Mouse (Mus musculus) hindlimb bud, embryonic 11.5 days (tissue): ENCODE measurements at regions not wholly inside any gene's neighbourhood (a gene's known extent, or its start where the extent isn't known, plus 50 kb on each side); places are given as distances from the start of the nearest gene placed in this dataset.

Experiments used
- DNase-seq: peaks from one replicate; pipeline ENCODE4 v3.0.0-alpha.2; 2012; ENCODE audit warnings: low read depth, low spot score; ENCODE audit errors: extremely low spot score

GRCm38 (mm10) chr1:183702888-183703287 is 284.9 kb downstream of the Hhipl2 start:
- DNase-seq: no peak

- DNase-seq: no peak
Observed at GRCm38 (mm10) chr1:183712895-183713294, 294.9 kb downstream of the Hhipl2 start.

GRCm38 (mm10) chr1:183717060-183717459 is 296.0 kb upstream of the Dusp10 start:
- DNase-seq: no peak

- DNase-seq: no peak
Observed at GRCm38 (mm10) chr1:183749126-183749525, 264.0 kb upstream of the Dusp10 start.

- no peak for DNase-seq
Observed at GRCm38 (mm10) chr1:183754500-183754899, 258.6 kb upstream of the Dusp10 start.

DNA sequence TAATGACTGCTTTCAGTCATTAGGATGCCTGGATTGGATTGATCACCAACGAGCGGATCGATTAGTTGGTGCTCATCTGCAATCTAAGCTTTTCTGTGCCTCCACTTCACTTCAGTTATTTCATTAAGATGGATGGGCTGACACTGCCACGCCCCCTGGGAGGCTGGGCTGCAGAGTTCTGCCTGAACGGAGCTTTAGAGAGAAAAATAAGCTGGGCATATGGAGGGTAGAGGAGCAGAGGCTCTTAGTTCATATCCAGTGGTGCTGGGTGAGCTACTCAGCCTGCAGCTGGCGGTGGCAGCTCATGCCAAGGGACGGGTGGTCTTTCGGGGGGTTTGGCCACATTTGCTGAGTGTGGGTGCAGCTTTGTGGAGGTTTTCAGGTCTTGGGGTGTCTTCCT is 256.4 kb upstream of the Dusp10 start:
- DNase-seq: no peak

DNA sequence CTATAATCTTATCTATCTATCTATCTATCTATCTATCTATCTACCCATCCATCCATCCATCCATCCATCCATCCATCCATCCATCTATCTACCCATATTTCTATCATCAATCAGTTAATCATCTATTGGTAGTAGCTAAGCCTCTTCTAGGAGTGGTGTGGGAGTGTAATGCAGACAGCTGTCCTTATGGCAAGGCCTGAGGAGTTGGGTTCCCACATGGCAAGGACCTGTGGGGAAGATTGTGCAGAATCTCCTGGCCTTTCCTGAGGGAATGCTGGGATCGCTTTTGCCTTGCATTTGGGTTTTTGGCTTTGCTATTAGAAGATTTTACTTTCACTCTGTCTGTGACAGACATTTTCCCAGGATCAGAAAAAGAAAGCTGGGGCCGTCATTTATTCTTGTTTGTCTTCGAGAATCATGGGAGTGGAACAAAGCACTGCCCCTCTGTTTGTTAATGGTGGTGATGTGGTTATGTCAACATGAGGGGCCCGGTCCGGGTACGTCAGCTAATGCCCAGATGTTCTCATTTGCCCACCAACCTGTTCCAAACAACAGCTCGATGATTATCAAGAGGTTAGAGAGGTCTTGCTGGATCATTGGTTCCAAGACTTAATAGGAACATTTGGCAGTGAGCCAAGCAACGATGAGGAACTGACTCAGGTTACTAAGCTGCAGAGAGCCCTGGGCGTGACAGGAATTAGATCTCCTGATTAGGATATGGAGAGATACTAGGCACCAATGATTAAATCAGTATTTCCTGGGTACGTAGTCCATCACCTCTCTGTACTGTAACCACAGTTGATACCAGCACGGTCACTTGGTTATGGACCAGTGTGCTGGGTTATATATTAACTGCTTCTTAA is 249.0 kb upstream of the Dusp10 start:
- no peak for DNase-seq

GRCm38 (mm10) chr1:183772844-183773243 is 240.3 kb upstream of the Dusp10 start:
- DNase-seq: no peak

DNA sequence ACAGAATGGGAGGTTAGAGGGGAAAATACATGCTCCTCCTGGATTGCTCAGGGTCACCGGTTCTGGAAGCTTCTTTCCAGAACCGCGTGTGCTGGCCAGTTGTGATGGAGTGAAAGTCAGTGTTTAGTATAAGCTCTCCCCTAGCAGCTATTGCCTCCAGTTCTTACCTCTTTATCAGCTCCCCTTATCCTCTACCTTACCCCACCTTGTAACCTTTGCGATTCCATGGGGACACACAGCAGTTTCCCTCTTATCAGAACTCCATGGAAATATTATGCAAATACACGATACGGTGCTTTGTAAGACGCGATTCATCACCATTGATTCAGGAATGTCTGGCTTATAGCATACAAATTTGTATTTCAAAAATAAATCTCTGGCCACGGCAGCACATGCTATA is 232.9 kb upstream of the Dusp10 start:
- no peak for DNase-seq

DNA sequence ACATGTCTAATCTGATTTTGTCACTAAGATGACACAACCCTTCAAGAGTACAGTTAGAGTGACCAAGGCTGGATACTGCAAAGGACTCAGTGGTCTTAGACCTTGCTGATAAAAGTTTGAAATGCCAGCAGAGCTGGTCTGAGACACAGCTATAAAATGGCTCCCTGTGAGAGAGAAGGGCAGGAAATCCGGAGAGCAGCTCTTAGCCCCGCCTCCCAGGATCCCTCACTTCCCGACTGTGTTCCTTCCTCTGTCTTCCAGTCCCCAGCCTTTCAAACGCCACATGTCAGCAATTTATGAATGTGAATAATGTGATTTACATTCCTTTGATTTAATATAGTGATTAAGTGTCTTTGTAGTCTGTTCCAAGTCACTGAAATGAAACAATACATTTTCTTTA is 232.3 kb upstream of the Dusp10 start:
- DNase-seq: no peak

- no peak for DNase-seq
Observed at GRCm38 (mm10) chr1:183783440-183784130, 229.5 kb upstream of the Dusp10 start.

- no peak for DNase-seq
Observed at GRCm38 (mm10) chr1:183792230-183792813, 220.8 kb upstream of the Dusp10 start.

- DNase-seq: no peak
Observed at GRCm38 (mm10) chr1:183793324-183793723, 219.8 kb upstream of the Dusp10 start.

DNA sequence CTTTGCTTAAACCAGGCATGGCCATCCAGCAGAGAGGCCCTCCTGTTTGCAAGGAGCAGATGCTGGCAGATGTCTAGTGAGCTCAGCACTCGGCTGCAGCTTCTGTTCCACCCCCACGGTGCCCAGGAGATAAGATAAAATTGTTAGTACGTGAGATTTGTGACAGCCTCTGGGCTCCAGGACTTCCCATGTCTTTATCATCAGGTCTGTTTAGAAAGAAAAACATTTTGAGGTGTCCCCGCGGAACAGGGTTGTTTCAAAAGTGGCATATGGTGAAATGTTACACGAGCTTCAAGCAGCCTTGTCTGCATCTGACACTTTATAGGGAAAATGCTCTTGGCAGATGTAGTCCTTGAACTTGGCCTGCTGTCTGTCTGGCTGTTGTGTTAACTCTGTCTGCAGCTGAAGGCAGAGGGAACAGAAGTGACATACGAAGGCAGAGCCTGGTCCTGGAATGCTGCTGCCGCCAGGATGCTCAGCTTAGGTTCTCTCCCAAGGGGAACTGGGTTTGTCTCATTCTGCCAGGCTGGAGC is 219.1 kb upstream of the Dusp10 start:
- DNase-seq: no peak

GRCm38 (mm10) chr1:183802351-183802750 is 210.8 kb upstream of the Dusp10 start:
- DNase-seq: no peak

DNA sequence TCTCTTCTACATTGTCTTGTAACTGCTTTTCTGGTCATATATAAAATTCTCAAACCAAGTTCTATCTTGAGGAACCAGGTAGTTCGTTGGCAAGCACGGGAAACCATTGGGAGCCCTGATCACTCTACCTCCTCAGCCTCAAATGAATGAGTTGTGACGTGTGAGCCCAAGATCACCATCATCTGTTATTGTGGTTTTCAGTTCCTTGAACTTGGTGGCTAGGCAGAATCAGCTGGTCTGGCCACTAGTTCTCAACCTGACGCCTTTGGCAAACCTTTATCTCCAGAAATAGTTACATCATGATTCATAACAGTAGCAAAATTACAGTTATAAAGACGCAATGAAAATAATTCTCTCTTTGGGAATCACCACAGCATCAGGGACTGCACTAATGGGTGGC is 209.7 kb upstream of the Dusp10 start:
- DNase-seq: no peak

GRCm38 (mm10) chr1:183803826-183804225 is 209.3 kb upstream of the Dusp10 start:
- no peak for DNase-seq

GRCm38 (mm10) chr1:183804295-183804694 is 208.8 kb upstream of the Dusp10 start:
- no peak for DNase-seq

DNA sequence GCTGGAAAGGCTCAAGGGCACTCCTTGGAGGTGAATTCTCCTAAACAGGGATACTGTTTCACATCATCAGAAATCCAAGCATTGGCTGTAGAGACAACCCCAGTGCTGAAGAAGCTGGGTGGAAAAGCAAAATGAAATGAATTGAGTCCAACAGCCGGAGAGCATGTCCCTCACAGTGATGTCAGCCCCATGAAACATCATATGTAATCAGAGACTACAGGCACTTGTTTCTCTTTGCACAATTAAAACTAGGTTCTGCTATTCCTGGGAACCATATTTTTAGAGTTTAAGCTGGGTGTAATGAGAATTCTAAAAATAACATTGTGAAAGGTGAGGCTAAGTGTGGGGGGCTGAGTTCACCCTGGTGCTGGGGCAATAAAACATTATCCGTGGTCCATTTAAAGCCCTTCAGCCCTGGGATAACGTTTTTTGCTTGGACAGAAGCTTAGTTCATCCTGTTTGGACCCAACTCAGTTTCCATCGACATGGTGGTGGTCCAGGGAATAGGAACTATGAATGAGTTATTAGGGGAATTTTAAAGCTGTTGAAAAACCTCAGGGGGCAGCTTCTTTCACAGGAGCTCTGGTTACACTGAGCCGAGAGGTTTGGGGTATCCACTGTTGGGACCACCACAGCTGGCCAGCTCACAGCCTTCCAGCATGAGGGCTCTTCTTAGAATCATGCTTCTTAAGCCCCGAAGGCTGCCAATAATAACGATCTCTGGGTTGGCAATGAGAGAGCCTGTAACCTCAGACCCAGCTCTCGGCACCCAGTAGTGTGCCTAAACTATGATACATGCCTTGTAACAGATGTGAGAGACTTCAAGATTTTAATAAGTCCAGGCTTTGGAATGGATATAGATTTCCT is 206.0 kb upstream of the Dusp10 start:
- DNase-seq: no peak

- DNase-seq: no peak
Observed at GRCm38 (mm10) chr1:183808168-183808567, 204.9 kb upstream of the Dusp10 start.

DNA sequence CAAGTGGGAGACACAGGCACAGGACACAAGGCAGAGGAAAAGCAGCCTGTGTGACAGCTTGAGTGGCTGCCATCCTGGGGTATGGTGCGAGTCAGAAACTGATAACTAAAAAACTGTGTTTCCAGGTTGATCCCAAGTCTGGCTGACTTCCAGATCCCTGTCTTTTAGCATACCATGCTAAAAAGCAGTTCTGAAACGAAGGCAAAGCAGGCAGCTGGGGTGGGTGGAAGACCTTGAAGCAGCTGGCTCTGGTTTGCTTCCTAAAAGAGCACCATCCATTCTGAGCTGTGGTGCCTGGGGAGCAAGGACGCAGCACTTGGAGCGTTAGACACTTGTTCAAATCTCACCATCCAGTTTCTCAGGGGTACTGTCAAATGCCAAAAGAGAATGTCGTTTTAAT is 192.5 kb upstream of the Dusp10 start:
- DNase-seq: no peak
